25 mouse cellular contexts compared by ENCODE assay signal in the genomic region with DNA sequence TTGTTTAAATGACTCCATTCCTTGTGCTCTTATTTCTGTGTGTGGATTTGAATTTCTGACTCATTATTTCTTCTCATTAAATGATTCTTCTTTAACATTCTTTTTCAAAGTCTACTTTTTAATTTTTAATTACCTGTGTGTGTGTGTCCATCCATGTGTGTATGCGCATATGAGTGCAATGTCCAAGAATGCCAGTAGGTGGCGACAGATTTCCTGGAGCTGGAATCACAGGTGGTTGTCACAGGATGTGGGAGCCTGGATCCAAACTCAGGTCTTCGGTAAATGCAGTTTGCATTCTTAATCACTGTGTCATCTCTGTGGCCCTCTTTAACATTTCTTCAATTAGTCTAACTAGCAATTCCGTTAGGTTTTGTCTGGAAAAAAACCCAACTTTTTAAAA.
DNase-seq lines count a peak whose midpoint lies in the region; ATAC-seq and TF ChIP-seq lines count a peak whose summit lies in the region.
"Had no signal": no experiment of that assay in that cellular context is flagged by ENCODE, and none has a peak within 500 bp of the region (broad histone marks: within the 10 kb centered on the region; RNA-seq: fewer than 3 reads in every experiment).

No protein-coding gene starts in this region.

- no peaks in the 10 kb centered on the region for H3K36me3 ChIP-seq in intestine, postnatal 0 days (ENCODE audit: control insufficient read depth, insufficient read depth)
- no peaks in the 10 kb centered on the region for H3K36me3 ChIP-seq in intestine, embryonic 15.5 days
- H3K36me3 ChIP-seq in midbrain, postnatal 0 days (ENCODE audit: insufficient read depth, low read length): no peaks in the 10 kb centered on the region
- no peaks in the 10 kb centered on the region for H3K36me3 ChIP-seq in midbrain, embryonic 16.5 days (ENCODE audit: control insufficient read depth, insufficient read depth, low read length)
- H3K36me3 ChIP-seq: embryonic facial prominence, embryonic 13.5 days; heart, embryonic 12.5 days; hindbrain, embryonic 13.5 days; liver, embryonic 13.5 days had no signal

- peak; percentile 15; the same call in 1 of the 2 replicates for TF ChIP-seq CTCF in intestine, postnatal 0 days (IDR thresholded peaks at IDR 0.05; ENCODE audit: low read depth)
- peak; percentile 48 for TF ChIP-seq CTCF in midbrain, postnatal 0 days (IDR thresholded peaks at IDR 0.05)

- H3K27me3 ChIP-seq in intestine, postnatal 0 days (replicated peaks; ENCODE audit: control insufficient read depth, insufficient read depth, low read length): no peaks in the 10 kb centered on the region
- H3K27me3 ChIP-seq in intestine, embryonic 15.5 days (replicated peaks): no peaks in the 10 kb centered on the region
- H3K27me3 ChIP-seq in midbrain, postnatal 0 days (ENCODE audit: insufficient read depth, low read length): no peaks in the 10 kb centered on the region
- no peaks in the 10 kb centered on the region for H3K27me3 ChIP-seq in midbrain, embryonic 16.5 days (ENCODE audit: control insufficient read depth, insufficient read depth, low read depth, low read length)
- H3K27me3 ChIP-seq: embryonic facial prominence, embryonic 13.5 days; heart, embryonic 12.5 days; hindbrain, embryonic 13.5 days; liver, embryonic 13.5 days had no signal

- H3K4me2 ChIP-seq in intestine, postnatal 0 days (replicated peaks; ENCODE audit: low read depth): no peak overlapping the region
- H3K4me2 ChIP-seq in intestine, embryonic 15.5 days (replicated peaks): no peak overlapping the region
- no peak overlapping the region for H3K4me2 ChIP-seq in midbrain, postnatal 0 days (ENCODE audit: low read depth, low read length, poor library complexity, severe bottlenecking)
- no peak overlapping the region for H3K4me2 ChIP-seq in midbrain, embryonic 16.5 days (ENCODE audit: low read length)
- H3K4me2 ChIP-seq: embryonic facial prominence, embryonic 13.5 days; heart, embryonic 12.5 days; hindbrain, embryonic 13.5 days; liver, embryonic 13.5 days had no signal

- 0 out of 2 replicates have a peak, but pooled peaks cover 6% of the 10 kb centered on the region for H3K9me3 ChIP-seq in intestine, postnatal 0 days (ENCODE audit: control insufficient read depth)
- no peaks in the 10 kb centered on the region for H3K9me3 ChIP-seq in intestine, embryonic 15.5 days
- no peaks in the 10 kb centered on the region for H3K9me3 ChIP-seq in midbrain, postnatal 0 days (ENCODE audit: low read length)
- H3K9me3 ChIP-seq in midbrain, embryonic 16.5 days (replicated peaks; ENCODE audit: control insufficient read depth, low read length, poor library complexity, severe bottlenecking): no peaks in the 10 kb centered on the region
- H3K9me3 ChIP-seq: embryonic facial prominence, embryonic 13.5 days; hindbrain, embryonic 13.5 days had no signal

- H3K9ac ChIP-seq in intestine, postnatal 0 days (ENCODE audit: low read depth, low read length): no peak overlapping the region
- no peak overlapping the region for H3K9ac ChIP-seq in intestine, embryonic 15.5 days
- no peak overlapping the region for H3K9ac ChIP-seq in midbrain, postnatal 0 days (replicated peaks; ENCODE audit: low read length, poor library complexity, severe bottlenecking)
- no peak overlapping the region for H3K9ac ChIP-seq in midbrain, embryonic 16.5 days (ENCODE audit: low read depth, low read length)
- H3K9ac ChIP-seq: embryonic facial prominence, embryonic 13.5 days; heart, embryonic 12.5 days; hindbrain, embryonic 13.5 days; liver, embryonic 13.5 days had no signal

- ATAC-seq in intestine, postnatal 0 days: no peak
- no peak for ATAC-seq in intestine, embryonic 15.5 days
- ATAC-seq in midbrain, postnatal 0 days (ENCODE audit: low FRiP score): no peak
- no peak for ATAC-seq in midbrain, embryonic 16.5 days
- ATAC-seq: CD4-positive, CD25-positive, alpha-beta regulatory T cell, adult 4 months; forebrain, embryonic 16.5 days; inflammation-experienced regulatory T-cells, adult 6 months had no signal

- no peak overlapping the region for H3K4me3 ChIP-seq in intestine, postnatal 0 days (ENCODE audit: low read depth, low read length)
- no peak overlapping the region for H3K4me3 ChIP-seq in intestine, embryonic 15.5 days (replicated peaks)
- no peak overlapping the region for H3K4me3 ChIP-seq in midbrain, postnatal 0 days (ENCODE audit: low read depth, low read length)
- H3K4me3 ChIP-seq in midbrain, embryonic 16.5 days (ENCODE audit: low read depth, low read length): no peak overlapping the region
- H3K4me3 ChIP-seq: embryonic facial prominence, embryonic 13.5 days; heart, adult 2 months; heart, embryonic 12.5 days; hindbrain, embryonic 13.5 days; liver, embryonic 13.5 days had no signal

- no peak overlapping the region for H3K27ac ChIP-seq in intestine, postnatal 0 days (ENCODE audit: low read depth, low read length)
- no peak overlapping the region for H3K27ac ChIP-seq in intestine, embryonic 15.5 days
- no peak overlapping the region for H3K27ac ChIP-seq in midbrain, postnatal 0 days (ENCODE audit: low read depth, low read length)
- H3K27ac ChIP-seq in midbrain, embryonic 16.5 days (ENCODE audit: low read length): no peak overlapping the region
- H3K27ac ChIP-seq: embryonic facial prominence, embryonic 13.5 days; heart, adult 2 months; hindbrain, embryonic 13.5 days; liver, embryonic 13.5 days; macrophage had no signal

- DNase-seq in midbrain, postnatal 0 days (ENCODE audit: low spot score): no peak
- DNase-seq in ZHBTc4 (ENCODE audit: low read depth, low spot score): peak; percentile 11
- no peak for DNase-seq in adrenal gland, postnatal 14 days
- DNase-seq in ovary, postnatal 36 days (ENCODE audit: low spot score): no peak
- DNase-seq: adrenal gland, postnatal 10 days; cerebellum, adult 11-12 months; cerebellum, adult 9-11 months; heart, adult 2 months; heart, postnatal 4 days; kidney, adult 2 months; liver, embryonic 13.5 days; lung, adult 2 months; lung, postnatal 10 days; midbrain, embryonic 14.5 days; thymus, postnatal 14 days had no signal

- WGBS in intestine, postnatal 0 days: 89% methylated on average over 4 of the region's 4 CpGs
- WGBS in intestine, embryonic 15.5 days: 84% methylated on average over 4 of the region's 4 CpGs
- 96% methylated on average over 4 of the region's 4 CpGs for WGBS in midbrain, postnatal 0 days
- 97% methylated on average over 4 of the region's 4 CpGs for WGBS in midbrain, embryonic 16.5 days

- H3K4me1 ChIP-seq in intestine, postnatal 0 days (replicated peaks; ENCODE audit: control insufficient read depth, insufficient read depth, low read length): no peaks in the 10 kb centered on the region
- H3K4me1 ChIP-seq in intestine, embryonic 15.5 days (replicated peaks): no peaks in the 10 kb centered on the region
- no peaks in the 10 kb centered on the region for H3K4me1 ChIP-seq in midbrain, postnatal 0 days (ENCODE audit: insufficient read depth, low read length)
- no peaks in the 10 kb centered on the region for H3K4me1 ChIP-seq in midbrain, embryonic 16.5 days (ENCODE audit: control insufficient read depth, insufficient read depth, low read length)
- H3K4me1 ChIP-seq: embryonic facial prominence, embryonic 13.5 days; heart, embryonic 12.5 days; hindbrain, embryonic 13.5 days; liver, embryonic 13.5 days had no signal
